Mouse (Mus musculus): ENCODE results near the gene Gm40193.

DNA sequence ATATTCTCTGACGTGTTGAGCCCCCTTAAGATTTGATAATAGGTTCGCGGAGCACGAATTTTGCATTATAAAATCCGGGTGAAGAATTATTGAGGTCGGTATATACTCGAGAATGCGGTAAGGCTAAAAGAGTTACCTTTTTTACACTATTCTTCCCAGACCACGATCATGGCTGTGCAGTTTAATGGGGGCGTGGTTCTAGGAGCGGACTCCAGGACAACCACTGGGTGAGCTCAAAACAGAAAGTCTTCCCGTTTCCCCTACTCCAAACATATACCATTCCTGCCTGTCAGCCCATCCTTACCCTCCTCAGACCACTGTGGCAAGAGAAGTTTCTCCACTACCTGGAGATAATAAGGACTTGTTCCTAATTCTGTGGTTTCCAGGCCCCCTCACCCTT is 7.0 kb downstream of the Gm40193 start:
- TF ChIP-seq CTCF (IDR thresholded peaks at IDR 0.05; ENCODE audit: low read depth) (no peak), EP300 (IDR thresholded peaks at IDR 0.05; ENCODE audit: low read depth) (no peak)

Measured in liver, postnatal 0 days (tissue).